Mouse (Mus musculus) urinary bladder, adult 18-20 months (tissue): Measurements from ENCODE around the gene Hes5.

Experiments
- DNase-seq, 2 experiments: peaks; one replicate each; pipeline ENCODE4 v3.0.0; 2022; ENCODE audit warnings: low spot score in 2 of 2, mixed read lengths in 2 of 2

The Hes5 gene

GRCm38 (mm10) chr4:154942632-154943322, 17.9 kb upstream of the Hes5 start:
- no peak for DNase-seq

GRCm38 (mm10) chr4:154943323-154944039, 17.2 kb upstream of the Hes5 start:
- no peak for DNase-seq

DNA sequence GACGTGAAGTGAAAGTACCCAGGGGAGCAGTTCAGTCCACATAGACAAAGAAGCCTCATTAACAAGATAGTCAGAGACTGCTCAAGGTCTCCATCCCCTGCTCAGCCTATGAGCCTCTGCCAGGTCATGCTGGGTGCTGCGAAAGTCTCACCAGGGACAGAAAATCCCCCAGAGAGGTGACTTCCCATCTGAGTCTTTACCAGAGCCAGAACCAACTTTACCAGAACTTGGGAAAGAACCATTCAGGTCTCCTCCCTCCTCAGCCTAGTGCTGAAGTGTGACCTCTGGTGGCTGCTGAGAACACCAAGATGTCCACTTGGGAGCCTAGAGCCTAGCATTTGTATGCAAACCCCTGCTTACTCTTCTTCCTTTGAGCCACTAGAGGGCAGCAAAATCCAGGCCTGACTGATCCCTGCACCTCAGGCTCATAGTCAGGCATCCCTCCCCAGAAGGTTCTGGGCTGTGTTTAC, 16.6 kb upstream of the Hes5 start:
- peak; percentile 43 to 67 for DNase-seq

- DNase-seq, result peak; percentile 40 to 58
Measured at GRCm38 (mm10) chr4:154946319-154946718, 14.4 kb upstream of the Hes5 start.

- DNase-seq, result no peak
Measured at GRCm38 (mm10) chr4:154948066-154948939, 12.4 kb upstream of the Hes5 start.

DNA sequence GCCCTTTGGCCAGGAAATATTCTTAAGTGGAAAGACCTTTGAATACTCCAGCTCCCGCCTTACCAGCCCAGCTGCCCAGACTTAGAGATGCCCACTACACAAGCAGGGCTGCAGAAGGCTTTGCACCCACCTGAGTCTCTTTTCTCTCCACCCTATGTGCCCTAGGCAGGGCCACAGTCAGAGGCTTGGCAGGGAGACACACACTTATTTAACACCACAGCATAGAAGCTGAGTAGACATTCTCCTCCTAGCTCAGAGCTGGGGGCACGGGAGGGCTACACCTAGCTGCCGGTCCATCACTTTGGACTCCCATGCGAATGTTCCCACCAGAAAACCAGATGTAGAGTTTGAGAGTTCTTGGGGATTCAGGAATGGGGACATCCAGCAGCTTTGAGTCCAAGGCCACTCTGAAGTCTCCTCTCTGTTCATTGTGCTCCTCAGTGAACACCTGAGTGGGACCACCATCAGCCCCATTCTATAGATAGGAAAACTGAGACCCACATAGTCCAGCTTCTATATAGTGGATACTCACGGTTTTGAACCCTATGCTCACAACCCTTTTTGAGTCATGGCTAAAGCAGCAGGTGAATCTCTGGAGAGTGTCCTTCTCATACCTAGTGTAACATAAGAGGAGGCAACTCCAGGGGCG, 11.7 kb upstream of the Hes5 start:
- DNase-seq, result no peak

DNA sequence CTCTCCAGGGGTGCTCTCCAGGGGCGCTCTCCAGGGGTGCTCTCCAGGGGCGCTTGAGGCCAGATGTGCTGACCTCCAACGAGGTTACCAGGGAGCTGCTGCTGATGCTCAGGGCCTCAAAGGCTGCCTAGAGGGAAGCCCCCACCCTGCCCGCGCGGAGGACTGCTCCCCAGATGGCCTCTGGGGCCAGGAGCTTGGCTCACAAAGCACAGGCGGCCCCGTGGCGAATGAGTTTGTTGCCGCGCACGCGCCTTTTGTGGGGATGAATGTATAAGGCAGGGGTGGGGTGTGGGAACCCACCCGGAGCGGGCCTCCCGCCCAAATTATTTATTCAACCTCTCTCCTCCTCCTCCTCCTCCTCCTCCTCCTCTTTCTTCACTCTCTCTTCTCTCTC, 11.1 kb upstream of the Hes5 start:
- DNase-seq, result no peak

DNA sequence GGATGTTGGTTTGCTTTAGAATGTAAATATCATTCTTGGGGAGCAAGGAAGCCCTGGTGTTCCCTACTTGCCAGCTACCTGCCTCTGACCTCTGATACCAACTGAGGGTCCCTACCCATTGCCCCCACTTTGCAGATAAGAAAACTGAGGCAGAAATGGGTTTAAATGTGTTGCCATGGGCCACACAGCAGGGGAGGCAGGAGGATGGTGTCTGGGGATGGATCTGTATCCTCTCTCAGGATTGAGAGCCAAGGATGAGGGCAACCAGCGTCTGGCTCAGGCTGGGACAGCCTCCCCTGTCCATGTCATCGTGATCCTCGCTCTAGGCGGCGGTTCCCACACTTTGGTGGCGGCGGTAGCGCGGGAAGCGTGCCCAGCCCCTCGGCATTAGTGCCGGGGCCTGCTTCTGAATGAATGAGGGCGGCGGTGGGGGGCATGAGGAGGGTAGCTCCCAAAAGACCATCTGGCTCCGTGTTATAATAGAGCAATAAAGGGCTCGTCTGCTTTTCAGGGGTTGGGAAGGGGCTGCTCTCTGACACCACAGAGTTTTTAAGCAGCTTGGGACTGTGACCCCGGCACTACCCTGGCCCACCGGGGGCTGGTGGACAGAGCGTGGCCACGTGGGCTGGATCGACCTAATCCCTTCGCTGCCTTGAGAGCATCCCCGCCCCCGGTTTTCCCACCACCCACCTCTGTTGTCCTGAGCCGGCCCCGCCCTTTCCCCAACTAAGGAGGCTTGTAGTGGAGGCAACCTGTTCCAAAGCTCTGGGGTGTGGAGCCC, 8.1 kb upstream of the Hes5 start:
- DNase-seq, result no peak

- DNase-seq, result no peak
Measured at GRCm38 (mm10) chr4:154956604-154957003, 4.1 kb upstream of the Hes5 start.

- no peak for DNase-seq
Measured at GRCm38 (mm10) chr4:154957289-154957993, 3.3 kb upstream of the Hes5 start.

GRCm38 (mm10) chr4:154958171-154958570, 2.6 kb upstream of the Hes5 start:
- no peak for DNase-seq

- no peak for DNase-seq
Measured at GRCm38 (mm10) chr4:154958621-154959020, 2.1 kb upstream of the Hes5 start.

DNA sequence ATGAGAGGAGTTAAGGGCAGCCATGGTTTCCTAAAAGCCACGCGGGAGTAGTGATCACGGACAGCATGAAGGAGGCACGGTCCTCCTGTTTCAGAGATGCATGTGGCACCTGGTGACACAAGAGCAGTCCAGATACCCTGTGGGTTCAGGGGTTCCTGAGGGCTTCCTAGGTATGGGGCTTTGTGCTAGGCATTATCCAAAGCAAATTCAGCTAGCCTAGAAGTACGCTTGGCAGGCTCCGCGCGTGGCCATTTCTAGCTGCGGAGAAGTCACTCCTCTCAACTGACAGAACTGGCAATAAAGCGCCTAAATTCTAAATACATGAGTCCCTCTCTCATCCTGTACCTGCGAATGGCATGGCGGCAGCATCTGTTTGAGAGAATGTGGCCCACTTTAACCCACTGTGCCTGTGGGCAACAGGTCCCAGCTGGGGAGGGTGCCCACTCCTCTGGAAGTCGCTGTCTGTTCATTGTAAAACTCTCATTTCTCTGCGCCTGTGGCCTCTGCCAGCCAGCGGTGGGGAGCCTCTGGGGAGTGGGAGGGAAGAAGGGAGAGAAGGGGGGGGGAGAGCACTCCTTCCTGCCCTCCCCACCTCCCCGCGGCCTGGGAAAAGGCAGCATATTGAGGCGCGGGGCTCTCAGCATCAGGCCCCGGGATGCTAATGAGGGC, 568 bp upstream of the Hes5 start:
- no peak for DNase-seq

DNA sequence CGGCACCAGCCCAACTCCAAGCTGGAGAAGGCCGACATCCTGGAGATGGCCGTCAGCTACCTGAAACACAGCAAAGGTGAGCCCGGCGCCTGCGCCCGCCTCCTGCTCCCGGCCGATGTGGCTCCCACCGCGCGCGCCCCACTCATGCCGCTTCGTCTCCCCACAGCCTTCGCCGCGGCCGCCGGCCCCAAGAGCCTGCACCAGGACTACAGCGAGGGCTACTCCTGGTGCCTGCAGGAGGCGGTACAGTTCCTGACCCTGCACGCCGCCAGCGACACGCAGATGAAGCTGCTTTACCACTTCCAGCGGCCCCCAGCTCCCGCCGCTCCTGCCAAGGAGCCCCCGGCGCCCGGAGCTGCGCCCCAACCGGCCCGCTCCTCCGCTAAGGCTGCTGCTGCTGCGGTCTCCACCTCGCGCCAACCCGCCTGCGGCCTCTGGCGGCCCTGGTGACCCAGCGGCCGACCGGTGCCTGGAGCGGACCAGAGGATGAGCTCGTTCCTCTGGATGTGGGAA, 559 bp downstream of the Hes5 start:
- DNase-seq, result peak in 1 of 2 experiments; percentile 53

DNA sequence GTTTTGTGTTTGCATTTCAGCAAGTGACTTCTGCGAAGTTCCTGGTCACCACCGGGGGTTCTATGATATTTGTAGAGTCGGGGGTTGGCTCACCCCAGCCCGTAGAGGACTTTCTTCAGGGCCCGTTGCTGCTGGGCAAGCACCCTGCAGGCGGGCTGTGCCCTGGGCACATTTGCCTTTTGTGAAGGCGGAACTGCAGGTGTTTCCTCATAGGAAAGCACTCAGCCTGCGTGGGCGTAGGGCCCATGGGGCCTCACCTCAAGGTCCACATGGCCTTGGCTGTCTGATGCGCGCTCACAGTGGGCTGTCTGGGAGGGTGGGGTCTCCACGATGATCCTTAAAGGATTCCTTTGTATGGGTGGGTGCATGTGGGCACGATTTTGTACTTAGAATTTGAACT, 1.2 kb downstream of the Hes5 start:
- DNase-seq, result no peak

DNA sequence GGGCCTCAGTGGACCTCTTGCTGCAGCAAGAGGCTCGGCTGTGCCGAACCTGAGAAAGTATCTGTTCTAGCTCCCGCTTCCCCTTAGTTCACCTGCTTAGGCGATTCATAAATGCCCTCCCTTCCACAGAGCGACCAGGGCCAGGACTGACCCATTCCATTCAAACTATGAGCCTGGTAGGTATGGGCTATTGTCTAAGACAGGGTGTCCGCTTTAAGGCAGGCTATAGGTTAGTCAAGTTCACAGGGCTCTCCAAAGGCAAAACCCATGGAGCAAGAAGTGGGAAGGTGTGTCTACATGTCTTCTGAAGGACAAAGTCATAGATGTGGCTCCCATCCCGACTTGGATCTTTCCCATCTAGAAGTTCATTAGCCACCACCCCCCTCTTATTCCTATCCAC, 2.0 kb downstream of the Hes5 start:
- no peak for DNase-seq

DNA sequence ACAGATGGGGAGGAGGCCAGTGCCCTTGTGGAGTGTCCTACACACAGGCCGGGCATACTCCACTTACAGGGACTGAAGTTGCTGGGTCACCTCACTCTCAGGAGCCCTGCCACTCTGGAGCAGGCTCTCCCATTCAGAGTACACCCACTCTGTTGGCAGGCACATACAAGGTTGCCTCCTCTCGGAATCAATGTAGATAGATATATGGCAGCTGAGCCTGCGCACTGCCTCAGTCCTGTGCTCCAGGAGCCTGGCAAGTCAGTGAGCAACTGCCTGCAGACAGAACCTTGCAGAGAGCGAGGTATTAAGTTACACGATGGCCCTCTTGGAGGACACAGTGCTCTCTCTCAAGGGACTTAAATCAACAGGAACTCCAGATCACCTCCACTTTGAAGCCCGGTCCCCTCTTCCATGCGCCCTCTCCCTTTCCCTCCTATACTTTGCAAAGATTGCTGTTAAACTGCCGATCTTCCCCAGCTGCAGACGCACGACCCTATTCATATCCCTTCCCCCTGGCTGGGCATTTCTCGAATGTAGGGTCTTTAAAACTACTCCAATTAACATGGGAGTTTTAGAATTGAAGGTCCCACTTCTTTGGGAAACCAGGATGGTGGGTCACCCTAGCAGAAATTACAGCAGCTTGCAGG, 2.6 kb downstream of the Hes5 start:
- no peak for DNase-seq

DNA sequence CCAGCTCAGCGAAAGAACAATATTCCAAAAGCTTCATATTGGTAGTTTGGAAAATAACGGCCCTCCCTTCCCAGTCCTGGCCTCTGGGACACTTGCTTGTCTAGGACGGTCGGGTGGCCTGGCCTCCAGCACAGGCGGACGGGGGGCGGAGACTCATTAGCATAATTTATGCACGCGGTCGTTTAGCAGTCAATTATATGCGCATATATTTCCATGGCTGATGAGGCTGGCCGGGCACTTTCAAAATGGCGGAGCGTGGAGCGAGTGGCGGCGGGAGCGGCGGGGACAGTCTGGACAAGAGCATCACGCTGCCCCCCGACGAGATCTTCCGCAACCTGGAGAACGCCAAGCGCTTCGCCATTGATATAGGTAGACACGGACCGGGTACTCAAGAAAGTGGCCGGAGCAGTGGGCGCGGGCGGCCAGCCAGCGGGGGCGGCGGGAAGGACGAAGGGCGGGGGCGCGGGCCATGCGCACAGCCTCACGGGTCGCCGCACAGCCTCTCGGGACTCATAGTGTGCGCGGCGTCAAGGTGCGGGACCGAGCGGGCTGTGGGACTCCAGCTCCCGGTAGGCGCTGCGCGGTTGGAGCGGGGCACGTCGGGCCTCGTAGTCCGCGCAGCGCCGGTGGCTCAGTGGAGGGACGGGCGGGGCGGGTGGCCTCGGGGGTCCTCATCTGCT, 3.3 kb downstream of the Hes5 start, which contains the start of gene Pank4:
TSS of gene Pank4 (plus strand) at position 223 of the 680 bp plus-strand sequence.
- peak; percentile 85 to 87 for DNase-seq
